Mouse (Mus musculus) right cerebral cortex, postnatal 36 days (tissue): ENCODE results near the gene Adap1.

Experiments
- DNase-seq, 2 experiments: peaks; one replicate each; pipeline ENCODE4 v3.0.0; 2022; ENCODE audit warnings: low spot score in 2 of 2, mixed read lengths in 1 of 2

Gene Adap1

GRCm38 (mm10) chr5:139286142-139286941 is 39.1 kb downstream of the Adap1 start:
- DNase-seq: no peak

- DNase-seq: no peak
Observed at GRCm38 (mm10) chr5:139285383-139286067, 39.9 kb downstream of the Adap1 start.

GRCm38 (mm10) chr5:139283460-139284180 is 41.8 kb downstream of the Adap1 start:
- no peak for DNase-seq

DNA sequence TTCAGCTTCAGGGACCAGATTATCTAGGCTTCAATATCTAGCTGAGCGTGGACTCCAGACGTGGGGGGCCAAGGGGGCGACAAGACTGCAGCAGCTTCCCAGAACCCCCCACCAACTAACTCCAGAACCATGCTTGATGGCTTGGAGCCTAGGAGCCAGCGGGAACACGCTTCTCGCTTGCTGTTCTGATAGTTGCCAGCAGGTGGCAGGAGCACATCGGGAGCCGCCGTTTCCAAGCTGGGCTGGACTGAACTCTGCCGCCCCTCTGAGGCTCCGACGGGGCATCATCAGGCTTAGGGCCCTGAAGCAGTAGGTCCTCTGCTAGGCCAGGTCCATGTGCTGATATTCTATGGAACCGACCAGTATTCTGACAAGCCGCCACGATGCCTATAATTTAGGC is 43.2 kb downstream of the Adap1 start:
- peak; percentile 61 to 74 for DNase-seq

DNA sequence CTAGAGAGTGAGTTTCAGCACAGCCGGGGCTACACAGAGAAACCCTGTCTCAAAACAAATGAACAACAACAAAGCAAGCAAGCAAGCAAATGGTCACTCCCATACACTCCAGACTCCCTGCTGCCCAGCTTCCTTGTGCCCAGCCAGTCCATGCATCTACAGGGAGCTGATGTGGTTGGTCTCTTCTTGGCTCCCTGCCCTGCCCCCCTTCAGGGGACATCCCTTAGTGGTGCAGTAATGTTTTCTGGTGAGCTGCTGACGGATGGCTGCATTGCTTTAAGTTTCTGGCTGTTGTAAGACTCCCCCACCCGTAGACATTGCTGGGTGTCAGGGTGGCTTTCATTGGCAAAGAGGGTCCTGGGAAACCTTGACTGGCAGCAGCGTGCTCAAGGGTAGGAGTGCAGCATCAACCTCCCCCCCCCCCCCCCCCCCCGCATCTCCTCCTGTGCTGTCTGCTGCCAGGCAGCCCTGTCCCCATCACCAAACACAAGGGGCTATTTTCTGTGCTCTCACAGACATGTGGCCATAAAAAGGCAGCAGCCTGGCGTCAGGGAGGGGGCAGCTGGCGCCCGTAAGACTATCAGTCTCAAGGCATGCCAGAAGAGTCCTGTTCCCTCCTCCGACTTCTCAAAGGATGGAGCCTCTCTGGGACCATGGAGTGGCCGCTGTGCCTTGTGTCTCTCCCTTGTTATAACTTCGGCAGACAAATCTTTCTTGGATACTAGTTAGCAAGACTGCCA is 43.9 kb downstream of the Adap1 start:
- no peak for DNase-seq

DNA sequence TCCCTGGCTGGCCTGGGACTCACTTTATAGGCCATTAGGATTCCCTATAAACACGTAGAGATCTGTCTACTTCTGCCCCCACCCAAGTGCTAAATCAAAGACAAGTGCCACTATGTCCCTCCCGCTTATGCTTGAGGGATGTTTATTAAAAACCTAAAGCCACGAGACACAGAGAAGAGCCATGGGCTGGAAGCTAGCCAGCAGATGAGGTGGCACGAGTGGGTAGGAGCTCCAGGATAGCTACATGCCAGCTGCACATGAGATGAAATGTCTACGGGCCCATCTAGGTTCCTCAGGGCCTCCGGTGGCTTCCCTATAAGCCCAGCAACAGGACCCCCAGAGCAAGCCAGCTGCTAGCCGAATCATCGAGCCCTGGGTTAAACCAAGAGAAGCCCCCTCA is 48.1 kb downstream of the Adap1 start:
- DNase-seq: peak; percentile 65 to 67

- no peak for DNase-seq
Observed at GRCm38 (mm10) chr5:139271994-139272554, 53.3 kb downstream of the Adap1 start.

DNA sequence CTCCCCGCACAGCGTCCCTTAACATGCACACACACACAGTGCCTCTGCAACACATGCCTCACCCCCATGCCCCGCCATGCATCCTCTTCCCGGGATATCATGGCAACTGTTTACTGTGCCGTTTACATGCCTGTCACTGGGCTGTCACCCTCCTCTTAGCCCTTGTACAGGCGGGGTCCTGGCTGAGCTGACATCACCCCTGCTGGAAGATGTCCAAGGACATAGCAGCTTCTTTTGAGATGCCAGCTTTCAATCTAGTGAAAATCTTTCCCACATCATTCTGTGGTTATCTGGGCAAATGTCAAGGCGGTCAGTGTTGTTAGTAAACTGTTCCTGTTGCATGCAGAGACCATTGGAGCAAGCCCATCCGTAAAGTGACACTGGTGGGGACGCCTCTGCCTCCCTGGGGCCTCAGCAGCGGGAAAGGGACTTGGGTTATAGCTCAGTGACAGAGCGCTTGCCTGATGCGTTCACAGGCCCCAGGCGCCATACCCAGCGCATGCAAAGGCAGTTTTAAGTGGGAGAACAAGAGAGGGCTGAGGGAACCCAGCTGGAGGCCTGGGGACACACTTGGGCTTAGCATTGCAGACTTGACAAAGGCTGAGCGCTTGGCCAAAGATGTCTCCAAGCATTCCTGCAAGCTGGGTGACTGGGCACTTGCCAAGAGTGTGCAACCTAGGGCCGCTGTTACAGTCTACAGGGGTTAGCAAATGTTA is 54.5 kb downstream of the Adap1 start:
- DNase-seq: no peak

GRCm38 (mm10) chr5:139267661-139268060 is 57.8 kb downstream of the Adap1 start:
- no peak for DNase-seq

DNA sequence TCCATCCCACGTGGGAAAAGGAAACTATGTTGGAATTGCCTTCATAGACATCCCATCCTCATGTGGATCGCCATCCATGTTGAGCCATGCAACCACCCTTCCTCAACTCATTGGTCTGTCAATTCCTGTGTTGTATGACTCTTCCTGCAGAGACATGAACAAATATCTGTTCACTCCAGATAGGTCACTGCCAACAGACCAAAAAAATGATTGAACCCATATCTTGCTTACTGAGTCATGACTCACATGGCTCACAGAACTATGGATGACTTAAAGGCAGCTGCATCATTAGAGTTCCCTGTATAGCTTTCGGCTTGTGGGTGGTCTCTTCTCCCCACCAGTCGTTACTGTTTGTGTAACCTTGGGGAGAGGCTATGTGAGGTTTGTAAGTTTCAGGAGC is 64.0 kb downstream of the Adap1 start:
- no peak for DNase-seq

DNA sequence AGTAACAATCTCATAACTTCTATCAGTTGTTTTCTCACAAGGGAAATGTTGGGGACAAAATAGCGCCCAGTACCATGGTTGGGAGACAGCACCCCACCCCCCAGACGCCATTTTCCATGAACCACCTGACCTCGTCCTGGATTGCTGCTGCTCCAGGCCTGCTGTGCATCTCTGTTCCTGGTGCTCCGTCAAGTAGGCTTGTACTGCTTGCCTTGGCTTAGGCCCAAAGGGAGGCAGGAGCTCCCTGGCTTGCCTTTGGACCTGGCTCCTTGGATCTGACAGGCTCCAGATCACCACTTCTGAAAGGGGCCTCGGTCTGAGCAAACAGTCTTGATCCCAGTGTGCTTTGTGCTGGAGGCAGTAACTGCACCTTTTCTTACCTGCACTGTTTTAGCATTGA is 65.6 kb downstream of the Adap1 start:
- DNase-seq: no peak

DNA sequence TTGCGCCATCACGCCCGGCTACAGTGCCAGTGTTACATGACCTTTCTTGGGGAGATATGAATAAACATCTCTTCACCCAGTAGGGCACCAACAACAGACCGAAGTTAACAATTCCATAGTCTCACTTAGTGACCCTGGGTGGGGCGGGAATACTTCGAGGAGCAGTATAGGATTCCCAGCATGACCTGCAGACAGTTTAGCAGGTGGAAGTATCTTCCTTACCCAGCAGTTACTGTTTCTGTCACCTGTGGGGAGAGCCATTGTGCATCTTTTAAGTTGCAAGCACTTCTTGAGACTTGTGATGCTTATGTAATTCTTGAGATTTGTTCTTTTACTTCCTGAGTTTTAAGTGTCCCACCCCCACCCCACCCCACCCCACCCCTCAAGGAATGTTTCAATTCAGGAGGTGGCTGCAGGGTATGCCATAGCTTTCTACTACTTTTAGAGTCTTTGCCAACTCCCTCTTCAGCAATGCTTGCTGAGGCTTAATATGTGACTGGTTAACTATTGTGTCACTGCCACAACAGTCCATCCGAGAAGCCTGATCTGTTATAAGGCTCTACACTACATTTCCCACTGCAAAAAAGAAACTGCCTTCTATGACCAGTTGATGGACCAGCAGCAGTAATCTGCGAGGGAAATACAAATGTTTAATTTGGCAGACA is 66.9 kb downstream of the Adap1 start:
- DNase-seq: no peak

- DNase-seq: no peak
Observed at GRCm38 (mm10) chr5:139257818-139258217, 67.6 kb downstream of the Adap1 start.

- DNase-seq: no peak
Observed at GRCm38 (mm10) chr5:139257265-139257664, 68.2 kb downstream of the Adap1 start.

DNA sequence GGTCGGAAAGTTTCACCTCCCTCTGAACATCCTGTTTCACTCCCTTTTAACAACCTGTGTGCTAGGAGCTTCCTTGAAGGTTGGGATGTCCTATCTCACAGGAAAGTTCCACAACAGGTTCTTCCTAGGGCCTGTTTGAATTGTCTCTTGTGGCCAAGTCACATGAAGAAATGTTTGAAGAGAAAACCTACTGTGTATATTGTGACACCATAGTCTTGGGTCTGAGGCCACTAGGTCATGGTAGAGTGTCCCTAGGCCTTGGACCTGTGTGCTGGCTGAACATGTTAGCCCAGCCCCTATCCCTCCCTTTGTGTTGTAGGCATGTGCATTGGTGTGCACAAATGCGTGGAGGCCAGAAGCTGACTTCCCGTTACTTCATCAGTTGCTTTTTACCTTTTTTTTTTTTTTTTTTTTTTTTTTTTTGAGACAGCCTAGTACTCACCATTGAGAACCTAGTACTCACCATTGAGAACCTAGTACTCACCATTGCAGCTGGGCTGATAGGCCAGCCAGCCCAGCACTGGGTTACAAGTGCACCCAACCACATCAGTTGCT is 69.1 kb downstream of the Adap1 start:
- DNase-seq: no peak

DNA sequence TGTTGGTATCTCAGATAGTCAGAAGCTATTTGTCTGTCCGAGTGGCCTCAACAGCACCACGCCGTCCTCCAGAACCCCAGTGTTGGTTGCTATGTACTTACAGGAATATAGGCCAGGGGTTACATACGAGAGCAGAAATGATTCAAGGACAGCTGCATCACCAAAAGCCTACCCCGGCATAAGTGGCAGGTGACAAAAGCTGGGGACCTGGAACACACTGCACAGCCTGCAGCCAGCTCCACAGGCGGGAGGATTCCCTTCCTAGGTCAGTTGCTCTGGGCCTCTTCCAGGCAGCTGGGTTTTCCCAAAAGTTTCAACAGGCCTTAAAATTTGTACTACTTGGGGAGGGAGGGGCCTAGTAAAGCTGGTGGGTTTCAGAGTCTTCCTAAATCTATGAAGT is 69.6 kb downstream of the Adap1 start:
- no peak for DNase-seq

DNA sequence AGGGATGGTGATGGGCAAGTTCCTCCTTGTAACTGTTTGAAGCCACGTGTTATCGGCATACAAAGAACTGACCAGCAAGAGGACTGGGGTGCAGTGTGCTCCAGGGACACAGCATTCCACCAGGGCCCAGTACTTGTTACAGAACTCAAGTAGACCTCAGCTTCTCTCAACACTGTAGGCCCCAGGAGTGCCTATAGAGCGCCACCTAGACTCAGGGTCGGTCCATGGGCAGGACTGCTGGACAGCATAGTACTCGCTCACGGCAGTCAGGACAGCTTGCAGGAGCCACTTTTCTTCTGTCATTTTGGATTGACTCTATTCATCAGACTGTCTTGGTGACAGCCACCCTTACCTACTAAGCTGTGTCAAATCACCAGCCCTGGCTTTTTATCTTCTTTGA is 70.5 kb downstream of the Adap1 start:
- DNase-seq: no peak

DNA sequence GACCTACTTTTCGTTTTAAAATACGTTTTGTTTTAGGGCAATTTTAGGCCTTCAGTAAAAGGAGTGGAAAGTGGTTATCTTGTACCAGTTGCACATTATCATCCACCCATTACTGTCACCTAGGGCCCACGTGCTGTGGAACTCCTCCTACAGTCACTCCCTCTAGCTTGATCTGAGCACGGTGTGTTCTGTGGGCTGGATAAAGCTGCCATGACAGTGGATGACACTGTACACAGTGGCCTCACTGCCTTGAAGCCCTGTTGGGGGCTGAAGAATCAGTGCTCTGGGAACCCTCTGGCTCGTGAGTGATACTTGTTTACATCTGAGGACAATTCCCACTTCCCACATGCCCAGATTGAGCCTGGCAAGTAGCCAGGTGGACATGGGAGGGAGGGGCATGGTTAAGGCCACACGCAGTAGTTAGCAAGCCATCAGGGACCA is 72.1 kb downstream of the Adap1 start:
- no peak for DNase-seq

GRCm38 (mm10) chr5:139252910-139253245 is 72.5 kb downstream of the Adap1 start:
- DNase-seq: no peak
